Mouse (Mus musculus) C2C12 (cell line): Measurements from ENCODE around the gene 4921517D22Rik. TPM values are rescaled to one million over a fixed set of nuclear protein-coding genes. Genes with fewer than 3 reads are reported as not detected.

Experiments
- H3K27me3 ChIP-seq: one replicate; pipeline ENCODE4 v1.6.1; 2011; ENCODE audit not compliant: control insufficient read depth, insufficient read depth, insufficient read length
- H3K36me3 ChIP-seq: one replicate; pipeline ENCODE4 v1.6.1; 2011; ENCODE audit not compliant: control insufficient read depth, insufficient read depth
- H3K4me3 ChIP-seq: one replicate; pipeline ENCODE4 v1.5.1; 2011; ENCODE audit warnings: mild to moderate bottlenecking, control low read depth; ENCODE audit not compliant: poor library complexity, insufficient read depth, severe bottlenecking
- H3K79me2 ChIP-seq: one replicate; pipeline ENCODE4 v1.6.1; 2011; ENCODE audit not compliant: control insufficient read depth, insufficient read depth
- H3K79me3 ChIP-seq: one replicate; pipeline ENCODE4 v1.6.1; 2011; ENCODE audit warnings: low read depth, control low read depth
- H3ac ChIP-seq: one replicate; pipeline ENCODE3; 2011; ENCODE audit warnings: low read depth; ENCODE audit not compliant: control insufficient read depth, insufficient read length
- CEBPB ChIP-seq: IDR thresholded peaks from one replicate; pipeline ENCODE4 v1.6.1; 2011; ENCODE audit warnings: low read depth, mild to moderate bottlenecking, control low read depth, moderate library complexity
- CTCF ChIP-seq: IDR thresholded peaks from one replicate; pipeline ENCODE4 v1.5.1; 2011; ENCODE audit not compliant: control insufficient read depth, insufficient read depth, insufficient read length
- FOSL1 ChIP-seq: IDR thresholded peaks from one replicate; pipeline ENCODE4 v1.8.0; 2011; ENCODE audit warnings: mild to moderate bottlenecking, low read length; ENCODE audit not compliant: poor library complexity, insufficient read depth, severe bottlenecking
- MAX ChIP-seq: IDR thresholded peaks from one replicate; pipeline ENCODE4 v1.6.1; 2011; ENCODE audit warnings: mild to moderate bottlenecking, control low read depth
- MYOD1 ChIP-seq: IDR thresholded peaks from one replicate; pipeline ENCODE4 v1.6.1; 2011; ENCODE audit warnings: low read depth; ENCODE audit not compliant: control insufficient read depth, insufficient read length
- MYOG ChIP-seq: IDR thresholded peaks from one replicate; pipeline ENCODE4 v1.6.1; 2011; ENCODE audit not compliant: control insufficient read depth, insufficient read length; ENCODE audit errors: extremely low read depth
- USF1 ChIP-seq: IDR thresholded peaks from one replicate; pipeline ENCODE4 v1.6.1; 2011; ENCODE audit warnings: low read depth, mild to moderate bottlenecking, control low read depth, moderate library complexity
- polyA plus RNA-seq: library from polyadenylated mRNA; unstranded; fragments of >200 nt; fragmentation: generic; extraction: Trizol; gene quantifications from one replicate; pipeline ENCODE4 v1.2.1, GENCODE M21; 2012; ENCODE audit warnings: missing spikeins

4921517D22Rik gene
- polyA plus RNA-seq, 1 experiment: not detected

- H3K36me3 ChIP-seq: no peaks in the 10 kb centered on the region
- H3K79me2 ChIP-seq: no peaks in the 10 kb centered on the region
- peak within 1 kb of the TSS; percentile 45 for H3K4me3 ChIP-seq
- H3K27me3 ChIP-seq: no peaks in the 10 kb centered on the region
- TF ChIP-seq MAX (no peak), MYOG (no peak)
- H3K79me3 ChIP-seq: no peaks in the 10 kb centered on the region
- H3ac ChIP-seq: peak within 1 kb of the TSS; percentile 96
Measured at GRCm38 (mm10) chr13:59675151-59676011, 18.5 kb downstream of the 4921517D22Rik start, which contains the start of gene Golm1. Golm1 (minus strand) TSS chr13:59675811.

DNA sequence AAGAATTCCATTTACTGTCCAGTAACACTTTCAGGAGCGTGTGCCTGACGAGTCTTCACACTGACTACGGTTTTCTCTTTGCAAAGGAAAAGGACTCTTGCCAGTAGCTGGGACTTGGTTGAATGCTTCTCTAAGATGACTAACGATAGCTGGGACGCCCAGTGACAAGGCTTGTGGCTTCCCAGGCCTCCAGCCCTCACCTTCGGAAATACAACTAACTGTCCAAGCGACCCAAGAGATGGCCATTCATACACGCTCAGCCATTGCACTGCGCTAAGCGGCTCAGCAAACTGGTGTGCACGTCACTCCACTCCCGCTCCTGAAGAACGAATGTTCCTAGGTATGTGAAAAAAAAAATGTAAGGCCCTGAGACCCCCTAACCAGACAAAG, 19.2 kb downstream of the 4921517D22Rik start:
- TF ChIP-seq CTCF: no peak
- no peak for TF ChIP-seq MAX
- no peak for TF ChIP-seq CEBPB
- no peak for TF ChIP-seq MYOG
- TF ChIP-seq MYOD1: no peak
- TF ChIP-seq FOSL1: no peak
- TF ChIP-seq USF1: no peak
- no peaks in the 10 kb centered on the region for H3K79me3 ChIP-seq
- H3K36me3 ChIP-seq: no peaks in the 10 kb centered on the region
- peak overlapping the region; percentile 56 for H3ac ChIP-seq
- H3K4me3 ChIP-seq: peak overlapping the region; percentile 45
- no peaks in the 10 kb centered on the region for H3K79me2 ChIP-seq
- no peaks in the 10 kb centered on the region for H3K27me3 ChIP-seq

DNA sequence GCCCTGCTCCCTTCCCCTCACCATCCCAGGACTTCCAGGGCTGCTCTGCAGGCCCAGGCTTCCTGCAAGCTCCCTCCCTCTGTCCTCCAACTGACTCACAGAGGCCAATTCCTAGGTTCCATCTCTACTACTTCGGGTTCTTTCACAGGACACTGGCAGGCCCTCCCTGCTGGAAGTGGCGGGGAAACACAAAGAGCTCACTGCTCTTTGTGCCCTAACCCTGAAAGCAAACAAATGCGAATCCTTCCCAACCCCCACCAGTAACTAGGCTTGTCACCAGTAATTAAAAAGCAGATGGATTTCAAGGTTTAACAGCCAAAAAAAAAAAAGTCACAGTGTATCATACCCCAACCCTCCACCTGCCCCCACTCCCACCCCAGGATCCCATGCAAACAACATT, 19.7 kb downstream of the 4921517D22Rik start:
- H3K36me3 ChIP-seq: no peaks in the 10 kb centered on the region
- H3K4me3 ChIP-seq: no peak overlapping the region
- no peaks in the 10 kb centered on the region for H3K79me3 ChIP-seq
- no peak overlapping the region for H3ac ChIP-seq
- no peaks in the 10 kb centered on the region for H3K79me2 ChIP-seq
- TF ChIP-seq CTCF (no peak), MYOD1 (no peak), MAX (no peak), MYOG (no peak), FOSL1 (no peak), USF1 (no peak), CEBPB (no peak)
- H3K27me3 ChIP-seq: no peaks in the 10 kb centered on the region

GRCm38 (mm10) chr13:59673597-59673996, 20.3 kb downstream of the 4921517D22Rik start:
- no peak overlapping the region for H3K4me3 ChIP-seq
- TF ChIP-seq FOSL1 (no peak), CTCF (no peak), MYOG (no peak), CEBPB (no peak), MAX (no peak), MYOD1 (no peak), USF1 (no peak)
- no peaks in the 10 kb centered on the region for H3K79me2 ChIP-seq
- H3ac ChIP-seq: no peak overlapping the region
- H3K79me3 ChIP-seq: no peaks in the 10 kb centered on the region
- no peaks in the 10 kb centered on the region for H3K36me3 ChIP-seq
- no peaks in the 10 kb centered on the region for H3K27me3 ChIP-seq

DNA sequence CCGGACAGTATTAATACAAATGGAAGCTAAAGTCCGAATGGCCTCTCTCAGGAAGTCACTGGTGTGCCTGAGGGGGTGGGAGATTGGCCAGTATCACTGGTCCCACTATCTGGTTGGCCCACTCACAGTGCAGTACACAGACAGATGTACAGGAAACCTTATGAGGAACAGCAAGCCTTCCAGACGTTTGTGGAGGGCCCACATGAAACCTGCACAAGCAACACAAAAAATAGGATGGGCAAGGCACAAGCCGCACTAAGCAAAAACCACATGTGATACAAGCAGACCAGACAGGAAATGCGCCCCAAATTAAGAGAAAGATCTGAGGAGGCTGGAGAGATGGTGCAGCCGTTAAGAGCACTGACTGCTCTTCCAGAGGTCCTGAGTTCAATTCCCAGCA, 21.7 kb downstream of the 4921517D22Rik start:
- Histone ChIP-seq H3K79me2 (no peaks in the 10 kb centered on the region), H3K4me3 (no peak overlapping the region), H3K79me3 (no peaks in the 10 kb centered on the region), H3ac (no peak overlapping the region), H3K36me3 (no peaks in the 10 kb centered on the region), H3K27me3 (no peaks in the 10 kb centered on the region)
- TF ChIP-seq CTCF (no peak), MYOG (no peak), FOSL1 (no peak), MAX (no peak), USF1 (no peak), CEBPB (no peak), MYOD1 (no peak)

DNA sequence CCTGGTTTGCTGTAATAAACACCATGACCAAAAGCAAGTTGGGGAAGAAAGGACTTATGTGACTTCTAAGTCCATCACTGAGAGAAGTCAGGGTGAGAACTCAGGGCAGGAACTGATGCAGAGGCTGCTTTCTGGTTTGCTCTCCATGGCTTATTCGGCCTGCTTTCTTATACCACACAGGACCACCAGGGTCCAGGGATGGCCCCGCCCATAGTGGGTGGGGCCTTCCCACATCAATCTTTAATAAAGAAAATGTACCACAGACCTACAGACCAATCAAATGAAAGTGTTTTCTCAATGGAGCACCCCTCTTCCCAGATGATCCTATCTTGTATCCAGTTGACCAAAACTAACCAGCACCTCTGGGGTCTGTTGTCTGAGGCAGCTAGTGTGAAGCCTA, 22.4 kb downstream of the 4921517D22Rik start:
- Histone ChIP-seq H3K36me3 (no peaks in the 10 kb centered on the region), H3K79me3 (no peaks in the 10 kb centered on the region), H3K27me3 (no peaks in the 10 kb centered on the region), H3K79me2 (no peaks in the 10 kb centered on the region), H3ac (no peak overlapping the region), H3K4me3 (no peak overlapping the region)
- TF ChIP-seq FOSL1 (no peak), CTCF (no peak), CEBPB (no peak), USF1 (no peak)
